Mouse (Mus musculus) lung, adult 18-20 months (tissue): ENCODE measurements at regions not wholly inside any gene's neighbourhood (a gene's known extent, or its start where the extent isn't known, plus 50 kb on each side); places are given as distances from the start of the nearest gene placed in this dataset.

Source experiments
- DNase-seq, 2 experiments: peaks; one replicate each; pipeline ENCODE4 v3.0.0; 2022; ENCODE audit warnings: mixed read lengths in 2 of 2

DNA sequence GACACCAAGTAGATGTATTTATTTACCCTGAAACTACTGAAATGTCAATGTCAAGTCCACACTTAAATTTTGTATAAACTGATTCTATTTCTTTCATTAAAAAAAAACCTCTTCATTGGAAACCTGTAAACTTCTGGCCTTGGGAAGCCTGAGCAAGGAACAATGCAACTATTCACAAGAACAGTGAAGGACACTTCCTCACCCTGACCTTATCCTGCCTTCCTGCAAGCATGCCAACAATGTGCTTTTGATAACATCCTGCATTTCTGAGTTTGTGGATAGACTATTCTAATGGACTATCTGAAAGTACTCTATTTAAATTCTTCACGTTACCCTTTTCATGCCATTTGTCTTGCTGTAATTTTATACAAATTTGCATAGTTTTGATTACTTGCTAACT is 53.1 kb upstream of the Nabp1 start:
- DNase-seq = no peak

DNA sequence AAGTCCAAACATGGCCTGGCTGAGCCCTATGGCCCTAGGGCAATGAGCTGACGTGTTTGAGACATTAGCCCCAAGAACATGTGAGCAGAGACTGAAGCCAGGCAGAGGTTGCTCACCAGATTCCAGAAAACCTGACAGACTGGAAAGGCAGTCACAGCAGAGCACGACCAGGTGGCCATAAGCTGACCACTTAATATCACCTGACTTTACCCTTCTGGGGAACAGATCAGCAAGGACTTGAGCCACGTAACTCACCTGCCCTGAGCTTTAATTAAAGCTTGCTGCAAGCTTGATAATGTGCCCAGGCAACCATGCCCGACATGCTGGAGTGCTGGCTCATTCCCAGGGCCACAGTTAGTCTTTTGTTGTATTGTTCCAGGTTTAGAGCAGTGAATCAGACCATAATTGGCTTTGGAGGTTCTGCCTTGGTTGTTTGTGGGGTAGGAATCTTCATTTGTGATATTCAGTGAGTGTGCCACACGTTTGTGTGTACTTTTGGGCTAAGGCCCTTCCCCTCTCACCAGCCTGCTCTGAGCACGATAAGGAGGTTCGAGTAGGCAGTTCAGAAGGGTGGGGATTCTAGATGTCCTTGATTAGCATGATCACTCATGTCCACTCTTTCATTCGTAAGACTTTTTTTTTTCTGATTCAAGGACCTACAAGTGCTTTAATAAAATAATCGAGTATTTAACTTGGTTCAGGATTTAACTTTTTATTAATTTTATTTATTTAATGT is 52.1 kb upstream of the Nabp1 start:
- DNase-seq = peak; percentile 46 to 69

DNA sequence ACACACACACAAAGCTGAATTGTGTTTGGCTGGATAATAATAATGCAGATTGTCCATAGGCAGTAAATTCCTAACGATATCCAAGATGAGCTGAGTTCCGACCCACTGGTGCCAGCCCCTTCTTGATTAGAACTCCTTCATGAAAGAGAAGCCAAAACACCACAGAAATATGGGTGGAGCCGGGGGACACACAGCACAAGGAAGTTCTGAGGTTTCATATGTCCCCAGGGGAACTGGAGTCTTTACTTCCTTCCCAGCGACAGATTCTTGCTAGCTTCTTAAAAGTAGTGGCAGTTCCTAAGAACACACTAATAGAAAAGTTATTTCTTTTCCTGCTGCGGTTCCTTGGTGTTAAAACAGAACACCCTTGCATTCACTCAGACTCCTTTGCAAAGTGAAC is 51.4 kb upstream of the Nabp1 start:
- DNase-seq = peak in 1 of 2 experiments; percentile 27

DNA sequence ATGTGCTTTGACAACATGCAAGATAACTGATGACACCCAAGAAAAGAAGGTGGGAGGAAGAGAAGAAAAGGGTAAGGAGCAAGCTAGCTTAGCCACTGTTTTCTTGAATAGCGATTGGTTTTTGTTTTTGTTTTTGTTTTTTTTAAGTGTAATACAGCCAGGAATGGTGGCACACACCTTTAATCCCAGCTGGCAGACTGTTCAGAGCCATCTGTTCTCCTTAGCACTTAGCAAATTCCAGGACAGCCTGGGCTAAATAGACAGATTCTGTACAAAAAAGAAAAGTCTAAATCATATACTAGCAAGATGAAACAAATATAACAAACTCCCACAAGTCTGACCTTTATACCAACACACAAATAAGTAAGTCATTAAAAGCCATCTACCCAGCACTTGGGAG is 50.4 kb upstream of the Nabp1 start:
- no peak for DNase-seq
